Mouse (Mus musculus): ENCODE measurements around the gene Rexo4.

The Rexo4 gene

DNA sequence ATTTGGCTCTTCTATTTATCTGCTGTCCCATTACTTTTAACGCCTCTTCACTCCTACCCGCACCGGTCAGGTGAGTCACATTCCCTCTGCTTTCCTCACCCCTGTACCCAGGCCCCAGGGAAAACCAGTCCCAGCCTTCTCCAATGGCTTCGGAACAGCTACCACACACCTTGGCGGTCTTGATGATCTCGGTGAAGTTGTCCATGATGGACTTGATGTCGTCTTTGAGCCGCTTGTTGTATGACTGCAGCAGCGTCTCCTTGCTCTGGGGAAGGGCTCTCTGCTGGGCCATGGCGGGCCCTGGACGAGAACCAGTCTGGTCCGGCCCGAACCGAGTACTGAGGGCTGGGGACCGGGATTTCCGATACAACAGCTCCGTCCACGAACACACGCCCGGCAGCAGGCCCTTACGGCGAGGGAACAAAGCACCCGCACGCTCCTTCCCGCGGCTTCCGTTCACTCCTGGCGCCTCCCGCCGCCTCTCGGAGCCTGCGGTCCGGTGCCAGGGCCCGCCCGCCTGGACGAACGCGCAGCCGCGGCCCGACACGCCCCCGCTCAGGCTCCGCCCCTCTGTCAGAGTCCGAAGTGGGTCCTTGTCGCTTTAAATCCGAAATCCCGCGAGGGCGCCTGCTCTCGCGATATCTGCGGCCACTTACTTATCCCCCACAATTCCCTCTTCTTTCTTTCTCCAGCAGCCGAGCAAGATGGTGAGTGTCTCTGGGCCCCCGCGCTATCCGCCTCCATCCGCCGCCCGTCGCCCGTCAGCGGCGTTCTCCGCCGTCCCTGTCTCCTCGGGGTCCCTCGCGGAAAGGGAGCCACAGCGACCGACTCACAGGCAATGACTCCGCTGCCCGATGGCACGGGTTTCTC is 53.8 kb downstream of the Rexo4 start, which contains the start of the genes Med22 and Rpl7a:
Med22 (minus strand) TSS at position 554 of the 870 bp plus-strand sequence.
Rpl7a (plus strand) TSS at position 641 of the 870 bp plus-strand sequence.
- DNase-seq (ENCODE audit: low spot score) = peak; percentile 99

DNA sequence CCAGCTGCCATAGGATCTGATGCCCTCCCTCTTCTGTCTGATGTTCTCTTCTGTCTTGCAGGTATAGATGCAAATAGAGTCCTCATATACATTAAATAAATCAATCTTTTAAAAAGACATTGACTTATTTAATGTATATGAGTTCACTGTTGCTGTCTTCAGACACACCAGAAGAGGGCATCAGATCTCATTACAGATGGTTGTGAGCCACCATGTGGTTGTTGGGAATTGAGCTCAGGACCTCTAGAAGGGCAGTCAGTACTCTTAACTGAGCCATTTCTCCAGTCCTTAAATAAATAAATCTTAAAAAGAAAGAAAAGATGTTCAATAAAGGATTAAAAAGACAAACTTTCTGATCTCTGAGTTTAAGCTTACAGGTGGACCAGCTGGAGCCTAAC is 54.8 kb downstream of the Rexo4 start:
- DNase-seq (ENCODE audit: low spot score) = no peak

DNA sequence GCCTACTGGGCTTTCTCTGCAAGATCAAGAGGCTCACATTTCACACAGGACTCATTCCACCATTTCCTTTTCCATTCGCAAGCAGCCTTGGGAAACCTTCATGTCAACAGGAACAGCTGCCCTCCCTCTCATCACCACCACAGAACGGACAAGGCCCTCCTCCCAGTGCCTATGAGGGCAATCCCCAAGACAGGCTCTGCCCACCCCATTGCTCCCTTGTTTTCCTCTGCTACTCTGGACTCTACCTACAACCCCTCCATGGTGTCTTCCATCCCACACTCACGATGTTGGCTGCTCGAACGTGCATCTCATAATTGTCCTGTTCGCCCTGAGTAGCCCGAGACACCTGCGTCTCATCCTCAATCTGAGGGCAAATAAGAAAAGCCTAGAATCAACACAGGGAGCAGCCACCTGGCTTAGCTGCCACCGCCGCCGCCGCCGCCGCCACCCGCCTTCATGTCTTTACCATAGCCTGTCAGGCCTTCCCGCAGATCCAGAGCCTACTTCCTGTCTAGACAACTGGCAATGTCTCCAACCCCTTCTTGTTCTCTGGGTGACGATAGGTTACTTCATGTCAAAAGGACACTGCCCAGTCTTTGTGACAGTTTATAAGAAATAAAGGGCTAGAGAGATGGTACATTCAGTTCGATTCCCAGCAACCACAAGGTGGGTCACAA is 55.3 kb downstream of the Rexo4 start:
- DNase-seq (ENCODE audit: low spot score) = no peak

DNA sequence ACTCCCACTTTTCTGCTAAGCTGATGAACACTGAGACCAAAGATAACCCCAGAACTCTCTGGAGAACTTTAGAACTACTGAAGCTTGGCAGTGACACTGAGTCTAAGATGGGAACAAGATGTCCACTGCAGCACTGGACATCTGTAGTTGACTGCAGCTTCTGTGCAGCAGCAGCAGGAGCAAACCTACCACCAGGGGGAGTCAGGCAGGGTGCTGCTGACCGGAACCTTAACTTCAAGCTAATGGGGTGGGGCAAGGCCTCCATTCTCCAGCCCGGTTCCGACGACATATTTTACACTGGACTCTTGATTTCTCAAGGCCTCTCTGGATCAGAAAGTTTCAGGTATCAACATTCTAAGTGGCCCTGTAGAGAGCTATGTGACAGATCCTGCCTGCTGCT is 57.1 kb downstream of the Rexo4 start:
- DNase-seq (ENCODE audit: low spot score) = peak; percentile 80

DNA sequence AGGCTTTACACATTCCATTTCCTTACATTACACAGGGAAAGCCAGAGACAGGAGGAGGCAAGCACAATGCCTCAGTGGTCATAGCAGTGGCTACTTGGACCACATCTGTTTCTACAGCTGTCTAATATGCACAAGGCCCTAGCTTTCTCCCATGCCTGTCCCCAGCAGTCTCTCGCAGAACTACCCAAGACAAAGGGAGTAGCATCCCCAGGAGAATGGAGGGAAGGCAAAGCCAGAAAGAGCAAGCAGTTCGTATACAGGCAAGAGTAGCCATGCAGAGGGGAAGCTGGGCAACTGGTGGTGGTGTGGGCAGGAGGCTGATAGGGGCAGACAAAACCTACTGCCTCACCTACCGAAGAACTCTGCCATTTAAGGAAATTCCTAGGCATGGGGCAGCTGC is 57.8 kb downstream of the Rexo4 start:
- DNase-seq (ENCODE audit: low spot score) = no peak

DNA sequence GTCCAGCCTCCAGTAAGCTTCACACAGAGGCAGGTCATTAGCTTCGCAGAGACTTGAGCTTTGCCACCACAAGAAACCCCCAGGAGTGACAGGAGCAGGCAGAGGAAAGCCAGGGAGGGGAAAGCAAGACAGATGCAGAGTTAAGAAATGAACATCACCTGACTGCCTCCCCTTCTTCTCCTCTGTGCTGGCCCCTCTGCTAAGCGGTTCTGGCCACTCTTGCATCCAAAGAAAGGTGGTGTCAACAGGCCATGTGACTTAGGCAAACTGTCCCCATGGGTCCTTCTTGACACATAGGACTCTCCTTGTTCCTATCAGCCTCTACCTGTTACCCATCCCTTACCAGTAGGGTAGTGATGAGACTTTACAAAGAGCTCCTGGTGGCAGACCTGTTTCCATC is 58.2 kb downstream of the Rexo4 start:
- no peak for DNase-seq (ENCODE audit: low spot score)

All from retina, embryonic 14.5 days (tissue).